Comparison of ENCODE assay signal across 8 mouse cellular contexts in the genomic region with DNA sequence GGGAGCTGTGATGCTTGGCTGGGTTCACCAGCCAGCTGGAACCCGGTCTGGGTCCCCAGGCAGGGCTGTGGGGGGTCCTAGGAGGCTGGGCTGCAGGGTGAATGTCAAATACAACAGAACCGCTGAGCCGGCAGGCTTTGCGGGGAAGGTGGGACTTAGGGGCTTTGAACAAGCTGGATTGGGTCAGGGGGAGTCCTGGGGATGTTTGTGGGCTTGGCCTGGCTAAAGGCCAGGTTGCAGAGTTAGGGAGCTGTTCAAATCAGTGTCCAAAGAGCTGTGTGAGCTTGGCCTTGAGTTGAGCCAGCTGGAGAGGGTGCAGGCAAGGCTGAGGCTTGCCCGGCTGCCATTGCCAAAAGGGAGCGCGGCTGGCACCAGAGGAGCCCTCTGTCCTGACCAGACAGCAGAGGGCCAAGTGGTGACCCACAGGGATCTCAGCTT.
DNase-seq lines count a peak whose midpoint lies in the region; ATAC-seq lines count a peak whose summit lies in the region.

No protein-coding gene starts in this region.

- 0 out of 2 replicates have a peak overlapping the region, but pooled peaks have one; percentile 36 for H3K9ac ChIP-seq in limb, embryonic 13.5 days

- no peaks in the 10 kb centered on the region for H3K36me3 ChIP-seq in limb, embryonic 13.5 days

- peak; percentile 77; the same call in 1 of the 2 replicates for ATAC-seq in limb, embryonic 13.5 days (ENCODE audit: low FRiP score, low read depth)

- peak overlapping the region; percentile 61 for H3K4me2 ChIP-seq in limb, embryonic 13.5 days (replicated peaks)

- WGBS in limb, embryonic 13.5 days, result 37% methylated on average over 7 of the region's 7 CpGs

- peaks cover 17% of the 10 kb centered on the region for H3K4me1 ChIP-seq in limb, embryonic 13.5 days

- no peaks in the 10 kb centered on the region for H3K9me3 ChIP-seq in limb, embryonic 13.5 days

- no peak overlapping the region for H3K27ac ChIP-seq in limb, embryonic 13.5 days

- peaks cover 44% of the 10 kb centered on the region for H3K27me3 ChIP-seq in limb, embryonic 13.5 days

- peak overlapping the region; percentile 30 for H3K4me3 ChIP-seq in limb, embryonic 13.5 days

- peak; percentile 47 to 71 for DNase-seq in adrenal gland, adult (ENCODE audit: inconsistent age in 2 of 2, low spot score in 1 of 2)
- DNase-seq in adrenal gland, postnatal 4 days (ENCODE audit: low spot score in 2 of 2), result no peak
- peak; percentile 76 for DNase-seq in retina, postnatal 1 day
- no peak for DNase-seq in retina, embryonic 14.5 days (ENCODE audit: low spot score)
- DNase-seq in heart, postnatal 10 days, result peak; percentile 32 to 46
- DNase-seq in right cerebral cortex, postnatal 4 days, result peak; percentile 52
- no peak for DNase-seq in left cerebral cortex, postnatal 36 days (ENCODE audit: low spot score in 2 of 2)

- intact Hi-C loops in heart, postnatal 10 days (cut with DNase I), result no loop called here
- intact Hi-C loops in left cerebral cortex, postnatal 36 days (cut with DNase I), result no loop called here

Comparison
In these comparisons a context has a peak if more than half of its experiments do, and no peak if none do; other contexts are left out.
1. DNase-seq: peak in adrenal gland, adult (2 of 2), retina, postnatal 1 day (single experiment), heart, postnatal 10 days (2 of 2) and right cerebral cortex, postnatal 4 days (single experiment); none in adrenal gland, postnatal 4 days (0 of 2), retina, embryonic 14.5 days (single experiment) and left cerebral cortex, postnatal 36 days (0 of 2).